Mouse (Mus musculus) spleen, adult 2 months (tissue): ENCODE results near the gene Rps6kl1.
A peak's percentile ranks its signal among the peaks of the same experiment; 100 is the strongest.

Experiments used
- CTCF ChIP-seq: fragments of 200-500 bp; IDR thresholded peaks from 2 replicates; pipeline ENCODE4 v1.5.1; 2011; ENCODE audit warnings: mild to moderate bottlenecking, inconsistent platforms; ENCODE audit not compliant: insufficient read depth, insufficient read length, insufficient replicate concordance; ENCODE audit errors: extremely low read depth
- POLR2A ChIP-seq: fragments of 200-500 bp; IDR thresholded peaks from 2 replicates; pipeline ENCODE4 v1.6.1; 2011; ENCODE audit warnings: low read depth, low read length, inconsistent platforms

DNA sequence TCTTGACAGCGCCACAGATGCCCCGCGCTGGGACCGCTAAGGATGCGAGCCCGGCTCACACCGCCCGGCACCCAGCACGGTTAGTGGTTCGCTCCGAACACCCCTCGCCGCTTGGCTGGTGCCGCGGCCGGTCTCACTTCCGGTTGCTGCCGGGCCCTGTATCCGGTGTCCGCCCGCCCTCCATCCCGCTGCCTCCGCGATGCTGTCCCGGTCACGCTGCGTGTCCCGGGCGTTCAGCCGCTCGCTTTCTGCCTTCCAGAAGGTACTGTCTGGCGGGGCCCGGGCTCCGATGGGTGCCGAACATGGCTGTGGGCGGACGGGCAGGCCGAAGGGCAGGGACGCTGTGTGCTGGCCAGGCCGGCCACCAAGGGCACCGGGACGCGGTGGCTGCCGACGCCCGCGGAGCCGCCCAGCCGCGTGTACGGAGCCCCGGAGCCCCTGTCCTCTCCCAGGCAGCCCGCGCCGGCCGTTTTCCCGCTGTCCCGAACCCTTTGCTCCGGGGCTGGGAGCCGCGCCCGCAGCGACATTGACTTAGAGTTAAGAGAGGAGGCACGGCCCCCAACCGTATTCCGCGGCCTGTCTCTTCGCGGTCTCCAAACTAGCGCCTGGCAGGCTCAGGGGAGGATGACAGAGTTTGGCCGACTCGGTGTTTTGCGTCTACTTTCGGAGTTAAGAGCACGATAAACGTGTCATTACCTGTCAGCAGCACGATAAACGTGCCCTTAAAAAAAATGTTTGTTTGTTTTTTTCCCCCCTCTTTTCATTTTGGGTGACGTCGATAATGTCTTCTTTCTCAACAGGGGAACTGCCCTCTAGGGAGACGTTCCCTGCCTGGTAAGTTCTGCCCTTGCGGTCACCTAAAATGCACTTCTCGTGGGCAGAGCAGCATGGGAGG lies 40.1 kb downstream of the Rps6kl1 start, which contains the start of the genes Prox2 and Dlst:
- TF ChIP-seq POLR2A (peak; percentile 68), CTCF (no peak)
